Mouse (Mus musculus) spleen, postnatal 36 days (tissue): ENCODE measurements at regions not wholly inside any gene's neighbourhood (a gene's known extent, or its start where the extent isn't known, plus 50 kb on each side); places are given as distances from the start of the nearest gene placed in this dataset.

Experiments
- DNase-seq, 2 experiments: peaks; one replicate each; pipeline ENCODE4 v3.0.0; 2022; ENCODE audit warnings: low spot score in 2 of 2, mixed read lengths in 1 of 2

- DNase-seq, result no peak
These were observed 190.1 kb upstream of the Cdyl start for GRCm38 (mm10) chr13:35469361-35470198.

GRCm38 (mm10) chr13:35478226-35478625, 181.4 kb upstream of the Cdyl start:
- no peak for DNase-seq

GRCm38 (mm10) chr13:35482340-35482739, 177.3 kb upstream of the Cdyl start:
- DNase-seq, result no peak

GRCm38 (mm10) chr13:35486125-35486524, 173.5 kb upstream of the Cdyl start:
- DNase-seq, result no peak

GRCm38 (mm10) chr13:35499776-35500175, 159.9 kb upstream of the Cdyl start:
- no peak for DNase-seq

- DNase-seq, result no peak
These were observed 158.7 kb upstream of the Cdyl start for GRCm38 (mm10) chr13:35500891-35501290.

GRCm38 (mm10) chr13:35501351-35502146, 158.1 kb upstream of the Cdyl start:
- DNase-seq, result no peak

GRCm38 (mm10) chr13:35502147-35502522, 157.5 kb upstream of the Cdyl start:
- no peak for DNase-seq

GRCm38 (mm10) chr13:35503362-35503821, 156.2 kb upstream of the Cdyl start:
- no peak for DNase-seq

- no peak for DNase-seq
These were observed 152.4 kb upstream of the Cdyl start for GRCm38 (mm10) chr13:35507195-35507594.

GRCm38 (mm10) chr13:35512029-35512507, 147.6 kb upstream of the Cdyl start:
- DNase-seq, result no peak

GRCm38 (mm10) chr13:35513120-35513519, 146.5 kb upstream of the Cdyl start:
- DNase-seq, result no peak

- DNase-seq, result no peak
These were observed 144.3 kb upstream of the Cdyl start for GRCm38 (mm10) chr13:35515291-35515690.

- no peak for DNase-seq
These were observed 141.9 kb upstream of the Cdyl start for GRCm38 (mm10) chr13:35517692-35518091.

- no peak for DNase-seq
These were observed 137.4 kb upstream of the Cdyl start for GRCm38 (mm10) chr13:35522272-35522671.

GRCm38 (mm10) chr13:35529577-35529976, 130.1 kb upstream of the Cdyl start:
- DNase-seq, result no peak

GRCm38 (mm10) chr13:35537106-35537505, 122.5 kb upstream of the Cdyl start:
- DNase-seq, result no peak

GRCm38 (mm10) chr13:35537936-35538335, 121.7 kb upstream of the Cdyl start:
- no peak for DNase-seq

- no peak for DNase-seq
These were observed 119.2 kb upstream of the Cdyl start for GRCm38 (mm10) chr13:35540433-35540832.

- DNase-seq, result no peak
These were observed 118.6 kb upstream of the Cdyl start for GRCm38 (mm10) chr13:35541053-35541452.

- DNase-seq, result no peak
These were observed 95.6 kb upstream of the Cdyl start for GRCm38 (mm10) chr13:35564006-35564405.

- DNase-seq, result no peak
These were observed 78.0 kb upstream of the Cdyl start for GRCm38 (mm10) chr13:35581616-35582015.

- no peak for DNase-seq
These were observed 61.6 kb upstream of the Cdyl start for GRCm38 (mm10) chr13:35598003-35598402.
